Mouse (Mus musculus): ENCODE measurements at regions not wholly inside any gene's neighbourhood (a gene's known extent, or its start where the extent isn't known, plus 50 kb on each side); places are given as distances from the start of the nearest gene placed in this dataset.

- no peak overlapping the region for H3K9ac ChIP-seq (replicated peaks)
- no peak overlapping the region for H3K27ac ChIP-seq (ENCODE audit: low read depth)
- H3K27me3 ChIP-seq (ENCODE audit: insufficient read depth, low read length): no peaks in the 10 kb centered on the region
- no peak overlapping the region for H3K4me3 ChIP-seq (ENCODE audit: low read depth, low read length)
- no peak for ATAC-seq
- no peaks in the 10 kb centered on the region for H3K4me1 ChIP-seq (ENCODE audit: insufficient read depth)
- no peak overlapping the region for H3K4me2 ChIP-seq (ENCODE audit: low read depth, low read length)
- H3K36me3 ChIP-seq (replicated peaks; ENCODE audit: insufficient read depth, low read length): no peaks in the 10 kb centered on the region
- TF ChIP-seq CTCF (IDR thresholded peaks at IDR 0.05; ENCODE audit: low read depth): no peak
- no peak for TF ChIP-seq EP300 (IDR thresholded peaks at IDR 0.05; ENCODE audit: low read depth)
- WGBS (ENCODE audit: insufficient replicate concordance): 38% methylated on average over 6 of the region's 6 CpGs
- no peaks in the 10 kb centered on the region for H3K9me3 ChIP-seq (ENCODE audit: low read length)
- no peak for DNase-seq
These were observed 157.5 kb upstream of the Irx1 start for GRCm38 (mm10) chr13:72120911-72121553.

DNA sequence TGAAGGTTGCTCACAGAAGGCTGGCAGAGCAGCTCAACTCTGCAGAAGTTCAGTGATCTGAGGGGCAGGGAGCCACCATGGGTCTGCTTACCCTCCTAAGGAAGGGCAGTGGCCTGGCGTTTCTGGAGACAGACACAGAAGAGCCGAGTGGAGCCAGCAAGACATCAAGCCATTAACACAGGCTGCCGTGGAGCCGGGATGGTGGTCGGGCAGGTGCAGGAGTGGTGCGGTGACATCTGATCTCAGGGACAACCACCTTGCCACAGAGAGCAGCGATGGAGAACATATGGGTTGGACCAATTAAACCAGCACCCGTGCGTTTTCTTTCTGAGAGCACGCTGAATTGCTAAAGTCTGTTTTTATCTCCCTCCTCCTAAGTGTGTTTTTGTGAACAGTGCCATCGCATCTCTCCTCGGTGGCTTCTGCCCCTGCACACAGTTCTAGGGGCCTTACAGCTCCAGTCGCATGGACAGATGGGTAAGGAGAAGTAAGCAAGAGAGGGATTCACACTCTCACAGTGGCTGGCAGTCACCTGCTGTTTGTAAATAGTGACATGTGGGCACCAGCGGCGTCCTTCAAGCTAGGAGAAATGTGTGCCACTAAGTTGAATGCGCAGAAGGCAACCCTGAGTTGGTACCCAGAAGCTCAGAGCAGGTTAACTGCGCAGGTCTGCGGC lies 158.2 kb upstream of the Irx1 start:
- Histone ChIP-seq H3K9me3 (ENCODE audit: low read length) (no peaks in the 10 kb centered on the region), H3K36me3 (replicated peaks; ENCODE audit: insufficient read depth, low read length) (no peaks in the 10 kb centered on the region), H3K9ac (replicated peaks) (no peak overlapping the region), H3K27ac (ENCODE audit: low read depth) (no peak overlapping the region), H3K27me3 (ENCODE audit: insufficient read depth, low read length) (no peaks in the 10 kb centered on the region), H3K4me3 (ENCODE audit: low read depth, low read length) (no peak overlapping the region), H3K4me2 (ENCODE audit: low read depth, low read length) (no peak overlapping the region), H3K4me1 (ENCODE audit: insufficient read depth) (no peaks in the 10 kb centered on the region)
- ATAC-seq (no peak), DNase-seq (no peak)
- TF ChIP-seq CTCF (IDR thresholded peaks at IDR 0.05; ENCODE audit: low read depth) (no peak), EP300 (IDR thresholded peaks at IDR 0.05; ENCODE audit: low read depth) (no peak)
- 72% methylated on average over 18 of the region's 18 CpGs for WGBS (ENCODE audit: insufficient replicate concordance)

- Histone ChIP-seq H3K27ac (ENCODE audit: low read depth) (no peak overlapping the region), H3K9me3 (ENCODE audit: low read length) (no peaks in the 10 kb centered on the region), H3K36me3 (replicated peaks; ENCODE audit: insufficient read depth, low read length) (no peaks in the 10 kb centered on the region), H3K4me2 (ENCODE audit: low read depth, low read length) (no peak overlapping the region), H3K4me3 (ENCODE audit: low read depth, low read length) (no peak overlapping the region), H3K4me1 (ENCODE audit: insufficient read depth) (no peaks in the 10 kb centered on the region), H3K9ac (replicated peaks) (no peak overlapping the region), H3K27me3 (ENCODE audit: insufficient read depth, low read length) (no peaks in the 10 kb centered on the region)
- DNase-seq: no peak
- no peak for ATAC-seq
- 64% methylated on average over 11 of the region's 11 CpGs for WGBS (ENCODE audit: insufficient replicate concordance)
- TF ChIP-seq CTCF (IDR thresholded peaks at IDR 0.05; ENCODE audit: low read depth) (no peak), EP300 (IDR thresholded peaks at IDR 0.05; ENCODE audit: low read depth) (no peak)
These were observed 158.7 kb upstream of the Irx1 start for GRCm38 (mm10) chr13:72122230-72122627.

- Histone ChIP-seq H3K4me2 (ENCODE audit: low read depth, low read length) (no peak overlapping the region), H3K9me3 (ENCODE audit: low read length) (no peaks in the 10 kb centered on the region), H3K4me3 (ENCODE audit: low read depth, low read length) (no peak overlapping the region), H3K4me1 (ENCODE audit: insufficient read depth) (no peaks in the 10 kb centered on the region), H3K36me3 (replicated peaks; ENCODE audit: insufficient read depth, low read length) (no peaks in the 10 kb centered on the region), H3K27ac (ENCODE audit: low read depth) (no peak overlapping the region), H3K27me3 (ENCODE audit: insufficient read depth, low read length) (no peaks in the 10 kb centered on the region), H3K9ac (replicated peaks) (no peak overlapping the region)
- no peak for ATAC-seq
- WGBS (ENCODE audit: insufficient replicate concordance): 71% methylated on average over 1 of the region's 1 CpGs
- no peak for TF ChIP-seq EP300 (IDR thresholded peaks at IDR 0.05; ENCODE audit: low read depth)
- TF ChIP-seq CTCF (IDR thresholded peaks at IDR 0.05; ENCODE audit: low read depth): no peak
- DNase-seq: no peak
These were observed 164.8 kb upstream of the Irx1 start for GRCm38 (mm10) chr13:72128306-72128705.

- H3K27me3 ChIP-seq (ENCODE audit: insufficient read depth, low read length): no peaks in the 10 kb centered on the region
- DNase-seq (no peak), ATAC-seq (no peak)
- H3K27ac ChIP-seq (ENCODE audit: low read depth): no peak overlapping the region
- TF ChIP-seq CTCF (IDR thresholded peaks at IDR 0.05; ENCODE audit: low read depth) (no peak), EP300 (IDR thresholded peaks at IDR 0.05; ENCODE audit: low read depth) (no peak)
- H3K36me3 ChIP-seq (replicated peaks; ENCODE audit: insufficient read depth, low read length): no peaks in the 10 kb centered on the region
- no peak overlapping the region for H3K9ac ChIP-seq (replicated peaks)
- H3K4me2 ChIP-seq (ENCODE audit: low read depth, low read length): no peak overlapping the region
- H3K4me3 ChIP-seq (ENCODE audit: low read depth, low read length): no peak overlapping the region
- 75% methylated on average over 2 of the region's 2 CpGs for WGBS (ENCODE audit: insufficient replicate concordance)
- no peaks in the 10 kb centered on the region for H3K4me1 ChIP-seq (ENCODE audit: insufficient read depth)
- no peaks in the 10 kb centered on the region for H3K9me3 ChIP-seq (ENCODE audit: low read length)
These were observed 167.8 kb upstream of the Irx1 start for GRCm38 (mm10) chr13:72131341-72131740.

DNA sequence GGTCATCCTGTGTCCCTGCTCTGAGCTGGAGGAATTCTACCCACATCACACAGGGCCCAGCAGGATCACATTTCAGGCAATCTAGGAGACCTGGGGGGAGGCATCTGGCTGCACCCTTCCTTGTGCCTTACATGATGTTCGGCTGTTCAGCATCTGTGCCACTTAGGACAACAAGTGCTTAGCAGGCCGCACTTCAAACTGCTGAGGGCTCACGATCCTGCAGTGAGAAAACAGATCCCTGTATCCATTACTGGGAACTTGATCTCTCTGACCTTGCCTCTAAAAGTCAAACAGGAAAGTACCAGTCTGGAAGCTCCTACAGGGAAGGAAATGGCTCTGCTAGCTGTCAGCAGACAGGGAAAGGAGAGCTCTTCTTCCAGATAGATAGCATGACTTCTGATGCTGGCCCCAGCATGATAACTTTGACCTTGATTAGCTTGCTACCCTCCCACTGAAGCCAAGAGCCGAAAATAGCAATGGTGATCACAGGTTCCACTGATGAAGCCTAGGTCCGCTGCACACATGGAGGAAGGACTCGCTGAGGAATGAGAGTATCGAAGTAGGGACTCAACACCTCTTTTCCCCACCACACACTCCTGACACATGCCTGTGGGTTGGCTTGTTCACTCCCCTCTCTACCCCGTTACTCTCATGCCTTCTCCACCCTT lies 170.7 kb upstream of the Irx1 start:
- no peak for DNase-seq
- no peaks in the 10 kb centered on the region for H3K9me3 ChIP-seq (ENCODE audit: low read length)
- WGBS (ENCODE audit: insufficient replicate concordance): 57% methylated on average over 8 of the region's 8 CpGs

More for the DNA sequence above, 170.7 kb upstream of the Irx1 start:
- H3K9ac ChIP-seq (replicated peaks): no peak overlapping the region
- no peaks in the 10 kb centered on the region for H3K36me3 ChIP-seq (replicated peaks; ENCODE audit: insufficient read depth, low read length)
- no peak for ATAC-seq
- H3K4me2 ChIP-seq (ENCODE audit: low read depth, low read length): no peak overlapping the region
- no peaks in the 10 kb centered on the region for H3K4me1 ChIP-seq (ENCODE audit: insufficient read depth)
- no peak for TF ChIP-seq CTCF (IDR thresholded peaks at IDR 0.05; ENCODE audit: low read depth)
- no peak for TF ChIP-seq EP300 (IDR thresholded peaks at IDR 0.05; ENCODE audit: low read depth)
- H3K27me3 ChIP-seq (ENCODE audit: insufficient read depth, low read length): no peaks in the 10 kb centered on the region
- H3K27ac ChIP-seq (ENCODE audit: low read depth): no peak overlapping the region
- H3K4me3 ChIP-seq (ENCODE audit: low read depth, low read length): no peak overlapping the region

Data from liver, postnatal 0 days (tissue).